Mouse (Mus musculus) erythroblast, embryonic 14.5 days (primary cell): ENCODE data around the gene Cdkal1.

Experiments used
- GATA1 ChIP-seq: IDR thresholded peaks from 2 replicates; pipeline ENCODE4 v1.6.1; 2012; ENCODE audit warnings: low read length, inconsistent platforms, mixed read lengths
- TAL1 ChIP-seq: IDR thresholded peaks from 3 replicates; pipeline ENCODE4 v1.6.1; 2012; ENCODE audit warnings: low read length, inconsistent platforms, mixed read lengths

- TF ChIP-seq GATA1 (no peak), TAL1 (no peak)
These were observed 452.3 kb downstream of the Cdkal1 start for GRCm38 (mm10) chr13:29403217-29403616.
